Mouse (Mus musculus) ovary, adult 2 months (tissue): Measurements from ENCODE around the gene Rsph14. TPM values are rescaled to one million over a fixed set of nuclear protein-coding genes. Genes with fewer than 3 reads are reported as not detected.

Experiments
- polyA plus RNA-seq: library from polyadenylated mRNA; depleted of rRNA; stranded (reverse); fragments of >200 nt; gene quantifications from 2 replicates; pipeline ENCODE4 v1.2.3, GENCODE M21; 2012; rRNA removed

The Rsph14 gene
- 7.2 and 9.7 TPM in 2 replicates for polyA plus RNA-seq

DNA sequence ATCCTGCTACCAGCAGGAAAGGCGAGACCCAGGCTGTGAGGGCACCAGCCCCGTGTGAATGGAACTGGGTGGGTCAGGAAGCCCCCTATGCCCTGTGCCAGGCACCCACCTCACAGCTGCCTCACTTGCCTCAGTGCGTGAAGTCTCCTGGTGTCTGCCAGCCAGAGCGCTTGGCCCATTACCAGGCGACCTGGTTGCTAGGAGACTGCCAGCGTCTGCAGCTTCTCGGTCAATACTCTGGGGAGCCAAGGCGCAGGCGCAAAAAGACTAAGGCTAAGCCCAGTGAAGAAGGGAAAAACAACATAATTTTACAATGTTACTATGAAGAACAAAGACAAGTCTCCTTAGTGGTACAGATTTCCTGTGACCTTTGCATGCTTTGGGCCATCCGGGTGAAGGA, at the start of gene Rsph14:
Rsph14 (minus strand) TSS at position 192 of the 400 bp plus-strand sequence.

DNA sequence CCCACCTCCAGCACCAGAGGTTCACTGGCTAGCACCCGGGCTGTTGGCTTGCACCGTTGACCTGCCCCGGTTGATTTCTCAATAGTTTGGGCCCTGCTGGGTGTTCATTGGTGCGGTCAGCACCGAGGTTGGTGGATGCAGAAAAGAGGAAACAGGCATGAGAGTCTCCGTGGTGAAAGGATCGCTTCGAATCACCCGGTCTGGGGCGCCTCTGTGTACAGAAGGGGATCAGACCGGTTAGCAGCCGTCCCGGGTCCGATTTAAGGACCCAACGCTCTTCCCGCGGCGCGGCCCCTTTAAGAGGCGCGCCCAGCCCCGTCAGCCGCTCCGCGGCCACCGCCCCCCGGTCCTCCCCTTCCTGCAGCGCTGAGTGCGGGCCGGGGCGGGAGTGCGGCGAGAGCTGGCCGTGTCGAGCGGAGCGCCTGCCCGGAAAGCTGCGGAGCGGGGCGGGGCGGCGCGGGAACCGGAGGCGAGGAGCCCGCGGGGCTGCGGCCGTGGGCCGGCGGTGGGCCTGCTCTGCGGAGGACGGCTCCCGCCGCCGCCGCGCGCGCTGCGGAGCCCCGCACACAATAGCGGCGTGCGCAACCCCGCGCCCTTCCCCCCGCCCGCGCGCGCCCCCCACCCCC, 27.9 kb upstream of the Rsph14 start, which contains the start of gene Bcr:
Bcr (plus strand) TSS at position 376 of the 626 bp plus-strand sequence.

DNA sequence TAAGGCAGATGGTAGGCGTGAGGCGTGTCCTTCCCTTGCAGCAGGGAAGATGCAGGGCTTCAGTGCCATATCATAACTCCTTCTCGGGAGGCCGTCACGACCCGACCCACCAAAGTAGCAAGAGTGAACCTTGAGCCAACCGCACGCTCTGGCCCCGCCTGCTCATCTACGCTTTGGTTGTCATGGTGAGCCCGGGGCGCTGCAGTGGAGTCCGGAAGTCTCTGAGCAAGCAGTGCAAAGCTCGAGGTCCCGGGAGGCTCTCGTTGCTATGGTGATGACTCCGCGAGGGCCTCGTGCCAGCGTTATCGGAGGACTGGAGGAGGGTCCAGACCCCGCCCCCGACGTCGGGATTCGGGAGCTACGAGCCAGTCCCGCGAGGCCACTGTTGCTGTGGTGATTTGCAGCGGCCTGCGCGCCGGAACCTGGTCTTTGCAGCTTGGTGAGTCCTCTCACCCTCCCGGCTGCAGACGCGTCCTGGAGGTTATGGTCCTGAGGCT, 4.5 kb upstream of the Rsph14 start, which contains the start of gene Rab36:
Rab36 (plus strand) TSS at position 176 of the 497 bp plus-strand sequence.

DNA sequence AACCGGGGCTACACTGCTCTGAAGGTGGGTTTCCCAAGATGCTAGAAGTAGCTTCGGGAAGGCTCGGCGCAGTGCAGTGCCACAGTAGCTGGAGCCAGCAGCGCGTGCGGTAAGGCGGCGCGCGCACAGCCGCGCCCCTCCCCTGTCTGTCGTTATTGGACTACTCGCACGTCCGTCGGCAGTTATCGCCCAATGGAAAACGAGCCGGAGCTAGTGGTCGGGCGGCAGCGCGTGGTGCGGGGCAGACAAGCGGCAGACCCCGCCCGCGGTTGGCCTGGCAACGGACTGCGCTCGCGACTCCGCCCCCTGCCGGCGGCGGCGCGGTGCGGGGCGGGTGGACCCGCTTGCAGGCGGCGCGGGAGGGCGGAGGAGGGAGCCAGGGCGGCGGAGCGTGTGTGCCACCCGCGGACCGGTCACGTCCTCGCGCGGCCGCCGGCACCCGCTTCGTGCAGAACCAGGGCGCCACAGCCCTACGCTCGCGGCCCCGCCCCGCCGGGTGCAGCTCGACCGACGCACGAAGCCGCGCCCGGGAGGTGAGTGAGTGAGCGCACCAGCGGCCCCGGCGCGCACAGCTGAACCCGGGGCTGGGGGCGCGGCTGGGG, 65.4 kb downstream of the Rsph14 start, which contains the start of gene Gnaz:
Gnaz (plus strand) TSS at position 328 of the 602 bp plus-strand sequence.

Other genes with a start within 250 kb of the Rsph14 start
- gene Gnaz, start 65.4 kb downstream of the Rsph14 start, polyA plus RNA-seq, result 10.4 and 12.4 TPM in 2 replicates
- 27.5 and 34.0 TPM in 2 replicates for gene Rab36, start 4.5 kb upstream of the Rsph14 start, polyA plus RNA-seq
- 26.3 and 28.7 TPM in 2 replicates for gene Bcr, start 28.0 kb upstream of the Rsph14 start, polyA plus RNA-seq
- gene Specc1l, start 179.5 kb upstream of the Rsph14 start, polyA plus RNA-seq, result 30.8 and 34.6 TPM in 2 replicates